In genomic region chr2:6704342-6704741, GRCm38 (mm10) we compare ENCODE assay signal across 26 mouse cellular contexts.
A peak's percentile ranks its signal among the peaks of the same experiment; 100 is the strongest.
DNase-seq lines count a peak whose midpoint lies in the region; ATAC-seq and TF ChIP-seq lines count a peak whose summit lies in the region.
"Had no signal": no experiment of that assay in that cellular context is flagged by ENCODE, and none has a peak within 500 bp of the region (broad histone marks: within the 10 kb centered on the region; RNA-seq: fewer than 3 reads in every experiment).

No protein-coding gene starts in this region.

- no peak overlapping the region for H3K9ac ChIP-seq in liver, embryonic 11.5 days (ENCODE audit: low read depth, low read length)
- H3K9ac ChIP-seq in MEL (ENCODE audit: control insufficient read depth, low read depth, low read length, poor library complexity, severe bottlenecking), result peak overlapping the region; percentile 36; the same call in 1 of the 2 replicates
- no peak overlapping the region for H3K9ac ChIP-seq in liver, embryonic 15.5 days
- H3K9ac ChIP-seq: forebrain, embryonic 13.5 days; heart, embryonic 13.5 days; hindbrain, embryonic 15.5 days; lung, embryonic 15.5 days; neural tube, embryonic 12.5 days; stomach, embryonic 15.5 days had no signal

- TF ChIP-seq POLR2A in MEL (IDR thresholded peaks at IDR 0.05; ENCODE audit: control insufficient read depth in 1 of 2, insufficient read depth in 1 of 2, low read depth in 1 of 2, low read length in 2 of 2, poor library complexity in 1 of 2), result no peak

- TF ChIP-seq EP300 in MEL (IDR thresholded peaks at IDR 0.05; ENCODE audit: low read depth in 1 of 2, low read length in 2 of 2), result peak; percentile 34 to 62; a peak in 3 of 4 replicates

- no peak for TF ChIP-seq CTCF in MEL (IDR thresholded peaks at IDR 0.05 in 2 of 3, conservative IDR thresholded peaks at IDR 0.05 in 1 of 3; ENCODE audit: control insufficient read depth in 1 of 3, insufficient read depth in 1 of 3, low read depth in 2 of 3, low read length in 3 of 3, poor library complexity in 1 of 3, severe bottlenecking in 1 of 3)

- peaks cover 14% of the 10 kb centered on the region for H3K79me2 ChIP-seq in MEL (ENCODE audit: control insufficient read depth, insufficient read depth, low read length, poor library complexity)

- no peaks in the 10 kb centered on the region for H3K27me3 ChIP-seq in liver, embryonic 11.5 days (replicated peaks; ENCODE audit: control insufficient read depth, insufficient read depth, low read length)
- no peaks in the 10 kb centered on the region for H3K27me3 ChIP-seq in MEL (ENCODE audit: control insufficient read depth in 1 of 2, insufficient read depth in 2 of 2, low read length in 2 of 2)
- H3K27me3 ChIP-seq in liver, embryonic 15.5 days, result no peaks in the 10 kb centered on the region
- H3K27me3 ChIP-seq: forebrain, embryonic 13.5 days; heart, embryonic 13.5 days; hindbrain, embryonic 15.5 days; lung, embryonic 15.5 days; neural tube, embryonic 12.5 days; stomach, embryonic 15.5 days had no signal

- H3K27ac ChIP-seq in liver, embryonic 11.5 days (ENCODE audit: low read depth, low read length), result no peak overlapping the region
- peak overlapping the region; percentile 87 for H3K27ac ChIP-seq in MEL (ENCODE audit: control insufficient read depth, low read depth, low read length)
- H3K27ac ChIP-seq in liver, embryonic 15.5 days (replicated peaks), result no peak overlapping the region
- H3K27ac ChIP-seq: forebrain, embryonic 13.5 days; heart, embryonic 13.5 days; hindbrain, embryonic 15.5 days; lung, embryonic 15.5 days; neural tube, embryonic 12.5 days; stomach, embryonic 15.5 days had no signal

- no peak for DNase-seq in liver, embryonic 11.5 days (ENCODE audit: low spot score)
- DNase-seq in liver, result no peak
- peak; percentile 53 for DNase-seq in MEL (ENCODE audit: low read depth, low spot score)
- DNase-seq in cerebellum, postnatal 14 days, result no peak
- no peak for DNase-seq in cerebellum, adult 9-10 months
- DNase-seq: adrenal gland, postnatal 25 days; cerebellum, adult 18-20 months; cerebellum, postnatal 25 days; gastrocnemius, postnatal 10 days; heart, postnatal 10 days; kidney, adult 11 months; kidney, postnatal 14 days; left cerebral cortex, postnatal 4 days; lung, postnatal 36 days; right cerebral cortex, postnatal 4 days had no signal

- no peaks in the 10 kb centered on the region for H3K36me3 ChIP-seq in liver, embryonic 11.5 days (ENCODE audit: control insufficient read depth, insufficient read depth, low read length)
- H3K36me3 ChIP-seq in MEL (ENCODE audit: control insufficient read depth in 1 of 2, insufficient read depth in 2 of 2, low read length in 2 of 2), result peaks cover 0 to 63% of the 10 kb centered on the region in 2 experiments; a peak in 2 of 4 replicates
- no peaks in the 10 kb centered on the region for H3K36me3 ChIP-seq in liver, embryonic 15.5 days (replicated peaks)
- H3K36me3 ChIP-seq: hindbrain, embryonic 15.5 days; lung, embryonic 15.5 days; neural tube, embryonic 12.5 days; stomach, embryonic 15.5 days had no signal

- TF ChIP-seq RAD21 in MEL (IDR thresholded peaks at IDR 0.05; ENCODE audit: low read depth, low read length), result no peak

- WGBS in liver, embryonic 11.5 days, result 59% methylated on average over 7 of the region's 7 CpGs
- WGBS in liver, embryonic 15.5 days (ENCODE audit: insufficient replicate concordance), result 26% methylated on average over 7 of the region's 7 CpGs

- no peak overlapping the region; the same call in 1 of the 2 replicates for H3K4me2 ChIP-seq in liver, embryonic 11.5 days
- H3K4me2 ChIP-seq in liver, embryonic 15.5 days, result no peak overlapping the region
- H3K4me2 ChIP-seq: forebrain, embryonic 13.5 days; heart, embryonic 13.5 days; hindbrain, embryonic 15.5 days; lung, embryonic 15.5 days; midbrain, embryonic 11.5 days; neural tube, embryonic 12.5 days; stomach, embryonic 15.5 days had no signal

- H3K9me3 ChIP-seq in liver, embryonic 11.5 days (ENCODE audit: control insufficient read depth, low read length), result no peaks in the 10 kb centered on the region
- no peaks in the 10 kb centered on the region for H3K9me3 ChIP-seq in MEL (replicated peaks; ENCODE audit: insufficient read depth, low read length)
- no peaks in the 10 kb centered on the region for H3K9me3 ChIP-seq in liver, embryonic 15.5 days (replicated peaks)
- H3K9me3 ChIP-seq: forebrain, embryonic 13.5 days; heart, embryonic 13.5 days; hindbrain, embryonic 15.5 days; lung, embryonic 15.5 days; neural tube, embryonic 12.5 days; stomach, embryonic 15.5 days had no signal

- H3K4me3 ChIP-seq in liver, embryonic 11.5 days (ENCODE audit: low read depth, low read length), result no peak overlapping the region
- H3K4me3 ChIP-seq in MEL (ENCODE audit: control insufficient read depth in 1 of 2, insufficient read depth in 1 of 2, low read depth in 2 of 2, low read length in 2 of 2), result peak overlapping the region in 1 of 2 experiments; percentile 41; a peak in 2 of 4 replicates
- H3K4me3 ChIP-seq in liver, embryonic 15.5 days (replicated peaks), result no peak overlapping the region
- H3K4me3 ChIP-seq: forebrain, embryonic 13.5 days; heart, embryonic 13.5 days; hindbrain, embryonic 15.5 days; lung, embryonic 15.5 days; myocyte; neural tube, embryonic 12.5 days; stomach, embryonic 15.5 days had no signal

- H3K4me1 ChIP-seq in liver, embryonic 11.5 days (replicated peaks; ENCODE audit: control insufficient read depth, insufficient read depth, low read length), result peaks cover 11% of the 10 kb centered on the region
- peaks cover 43 to 47% of the 10 kb centered on the region in 2 experiments for H3K4me1 ChIP-seq in MEL (ENCODE audit: control insufficient read depth in 1 of 2, insufficient read depth in 2 of 2, low read length in 2 of 2)
- peaks cover 23% of the 10 kb centered on the region; the same call in 1 of the 2 replicates for H3K4me1 ChIP-seq in liver, embryonic 15.5 days (replicated peaks)
- H3K4me1 ChIP-seq: lung, embryonic 15.5 days; stomach, embryonic 15.5 days had no signal

- peak; percentile 71 for ATAC-seq in liver, embryonic 11.5 days (replicated peaks; ENCODE audit: low FRiP score)
- ATAC-seq in liver, embryonic 15.5 days (ENCODE audit: insufficient read depth), result 0 out of 2 replicates have a peak, but pooled peaks have one; percentile 22
- ATAC-seq in megakaryocyte-erythroid progenitor cell, adult 5-6 weeks (replicated peaks; ENCODE audit: low FRiP score, low TSS enrichment, poor library complexity, severe bottlenecking), result peak; percentile 81
- ATAC-seq: forebrain, embryonic 13.5 days; inflammation-experienced regulatory T-cells, adult 6 months had no signal

TF ChIP-seq in MEL, 35 proteins besides CTCF, POLR2A, EP300 and RAD21:
- TF ChIP-seq TCF12 (IDR thresholded peaks at IDR 0.05; ENCODE audit: low read depth, low read length) (peak; percentile 54; the same call in 1 of the 2 replicates), TAL1 (IDR thresholded peaks at IDR 0.05; ENCODE audit: low read length) (peak; percentile 58), ETS1 (IDR thresholded peaks at IDR 0.05; ENCODE audit: low read depth, low read length) (peak; percentile 64), GABPA (IDR thresholded peaks at IDR 0.05; ENCODE audit: low read depth, low read length) (no peak), USF1 (IDR thresholded peaks at IDR 0.05; ENCODE audit: low read depth, low read length) (no peak), CHD1 (IDR thresholded peaks at IDR 0.05; ENCODE audit: low read depth, low read length) (no peak), GATA1 (IDR thresholded peaks at IDR 0.05; ENCODE audit: low read depth, low read length) (peak; percentile 67), SIN3A (IDR thresholded peaks at IDR 0.05; ENCODE audit: low read length) (0 out of 2 replicates have a peak, but pooled peaks have one; percentile 48)
TF ChIP-seq in MEL: peak in this region for 5.

Comparison
In these comparisons a context has a peak if more than half of its experiments do, and no peak if none do; other contexts are left out.
1. ATAC-seq: peak in every context shown above with its lines; median percentile 81 in megakaryocyte-erythroid progenitor cell, adult 5-6 weeks; 71 in liver, embryonic 11.5 days; 22 in liver, embryonic 15.5 days.